Mouse (Mus musculus) liver, postnatal 0 days (tissue): ENCODE measurements around the gene Il17re.

ENCODE experiments used
- CTCF ChIP-seq: sonication (generic); IDR thresholded peaks from 2 replicates; pipeline ENCODE4 v1.5.1; 2016; ENCODE audit warnings: antibody characterized with exemption, low read depth
- EP300 ChIP-seq: IDR thresholded peaks from 2 replicates; pipeline ENCODE4 v1.6.1; 2016; ENCODE audit warnings: antibody characterized with exemption, low read depth, mild to moderate bottlenecking

DNA sequence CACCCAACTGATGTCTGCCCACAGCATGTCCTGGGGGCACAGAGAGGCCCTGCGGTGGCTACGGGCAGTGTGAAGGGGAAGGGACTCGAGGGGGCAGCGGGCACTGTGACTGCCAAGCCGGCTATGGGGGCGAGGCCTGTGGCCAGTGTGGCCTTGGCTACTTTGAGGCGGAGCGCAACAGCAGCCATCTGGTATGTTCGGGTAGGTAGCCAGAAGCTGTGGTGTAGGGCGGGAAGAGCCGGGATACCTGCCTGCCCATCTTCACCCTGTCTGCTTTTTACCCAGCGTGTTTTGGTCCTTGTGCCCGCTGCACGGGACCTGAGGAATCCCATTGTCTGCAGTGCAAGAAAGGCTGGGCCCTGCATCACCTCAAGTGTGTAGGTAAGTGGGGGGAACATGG, 31.1 kb downstream of the Il17re start:
- TF ChIP-seq CTCF (no peak), EP300 (no peak)
